Mouse (Mus musculus): ENCODE results near the gene Hsp90b1. TPM values are rescaled to one million over a fixed set of nuclear protein-coding genes. Genes with fewer than 3 reads are reported as not detected.

Hsp90b1 gene
- total RNA-seq (2023): 100 to 1,000 TPM; 237 to 253 TPM

DNA sequence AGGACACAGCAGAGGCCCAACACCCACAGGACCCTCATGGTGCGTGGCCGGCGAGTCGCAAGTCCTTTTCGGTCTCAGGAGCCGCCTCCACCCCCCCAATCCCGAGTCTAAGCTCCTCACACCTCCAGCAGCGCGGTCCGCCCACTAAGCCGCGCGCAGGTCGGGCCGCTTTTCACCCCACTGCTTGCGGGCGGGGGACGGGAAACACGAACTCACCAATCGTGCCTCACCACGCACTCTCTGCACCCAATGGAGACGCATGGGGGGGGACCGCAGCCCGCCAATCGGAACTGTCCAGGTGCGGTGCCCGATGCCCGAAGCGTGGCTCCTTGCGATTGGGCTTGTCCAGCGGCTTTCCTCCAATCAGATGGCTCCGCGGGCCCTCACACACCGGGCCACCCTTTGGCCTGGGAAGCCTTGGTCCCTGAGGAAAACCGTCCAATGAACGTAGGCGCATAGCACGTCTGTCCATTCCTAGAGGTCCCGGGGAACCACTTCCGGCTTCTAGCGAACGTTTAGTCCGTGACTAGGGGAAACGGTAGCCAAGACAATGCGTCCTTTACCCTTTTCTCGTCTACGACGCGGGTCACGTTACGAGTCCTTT, at the start of gene Hsp90b1, which contains the start of gene Ttc41:
TSS of gene Hsp90b1 (minus strand) at position 192 of the 604 bp plus-strand sequence.
TSS of gene Ttc41 (plus strand) at position 494 of the 604 bp plus-strand sequence.

Other genes with a start within 250 kb of the Hsp90b1 start
- gene Syn3, start 206.6 kb downstream of the Hsp90b1 start, total RNA-seq (2023): not detected
- gene Ttc41, start 302 bp upstream of the Hsp90b1 start, total RNA-seq (2023): 1 to 10 TPM in 1 of 2 experiments, under 1 TPM in 1; 0.68 to 2.3 TPM
- gene Gm49358, start 58.5 kb upstream of the Hsp90b1 start, total RNA-seq (2023): 1 to 10 TPM in 1 of 2 experiments, under 1 TPM in 1; 0.60 to 1.4 TPM
- 1 to 10 TPM; 2.6 to 3.9 TPM for gene Nt5dc3, start 73.5 kb upstream of the Hsp90b1 start, total RNA-seq (2023)